Mouse (Mus musculus): ENCODE data around the gene Tent5c.
"Not testable (repeated sequence)": the region's sequence is repeated elsewhere in the genome, so short reads cannot be mapped to it uniquely, and the experiment has no call there.

Tent5c gene

GRCm38 (mm10) chr3:100436756-100437155, 52.4 kb downstream of the Tent5c start:
- DNase-seq = no peak

- peak; percentile 65 for DNase-seq
Observed at GRCm38 (mm10) chr3:100431705-100432104, 57.4 kb downstream of the Tent5c start.

GRCm38 (mm10) chr3:100430731-100431130, 58.4 kb downstream of the Tent5c start:
- DNase-seq = no peak

GRCm38 (mm10) chr3:100430101-100430500, 59.0 kb downstream of the Tent5c start:
- DNase-seq = peak; percentile 82

GRCm38 (mm10) chr3:100429667-100430066, 59.5 kb downstream of the Tent5c start:
- DNase-seq = no peak

GRCm38 (mm10) chr3:100427548-100427947, 61.6 kb downstream of the Tent5c start:
- DNase-seq = no peak

- peak; percentile 56 for DNase-seq
Observed at GRCm38 (mm10) chr3:100422392-100423167, 66.5 kb downstream of the Tent5c start.

GRCm38 (mm10) chr3:100421354-100421753, 67.8 kb downstream of the Tent5c start:
- no peak for DNase-seq

- no peak for DNase-seq
Observed at GRCm38 (mm10) chr3:100420691-100421056, 68.5 kb downstream of the Tent5c start.

- peak; percentile 87 for DNase-seq
Observed at GRCm38 (mm10) chr3:100419962-100420690, 69.0 kb downstream of the Tent5c start.

- DNase-seq = no peak
Observed at GRCm38 (mm10) chr3:100418387-100418786, 70.7 kb downstream of the Tent5c start.

GRCm38 (mm10) chr3:100417772-100418311, 71.3 kb downstream of the Tent5c start:
- DNase-seq = peak; percentile 52

- no peak for DNase-seq
Observed at GRCm38 (mm10) chr3:100415671-100416070, 73.5 kb downstream of the Tent5c start.

GRCm38 (mm10) chr3:100413586-100413985, 75.5 kb downstream of the Tent5c start:
- not testable (repeated sequence) for DNase-seq

- DNase-seq = no peak
Observed at GRCm38 (mm10) chr3:100411945-100412344, 77.2 kb downstream of the Tent5c start.

- no peak for DNase-seq
Observed at GRCm38 (mm10) chr3:100409280-100409679, 79.8 kb downstream of the Tent5c start.

- no peak for DNase-seq
Observed at GRCm38 (mm10) chr3:100408351-100409043, 80.6 kb downstream of the Tent5c start.

- DNase-seq = no peak
Observed at GRCm38 (mm10) chr3:100402656-100403055, 86.5 kb downstream of the Tent5c start.

All from layer of hippocampus, adult 9-11 months (tissue).